Mouse (Mus musculus) stomach, embryonic 14.5 days (tissue): ENCODE results near the gene Hoxc4. TPM values are rescaled to one million over a fixed set of nuclear protein-coding genes. Genes with fewer than 3 reads are reported as not detected.

Experiments
- ATAC-seq: fragments of 200-750 bp; cut with Nextera tagmentation; 2 replicates; pipeline ENCODE4 v1.8.0; 2017; ENCODE audit warnings: low read depth, moderate TSS enrichment; ENCODE audit not compliant: insufficient number of reproducible peaks, insufficient read depth, low FRiP score
- H3K27ac ChIP-seq: fragments of 300-500 bp; sonication (generic); 2 replicates; pipeline ENCODE4 v1.5.1; 2014; ENCODE audit warnings: mild to moderate bottlenecking, low read length, moderate library complexity, mixed read lengths
- H3K27me3 ChIP-seq: fragments of 300-500 bp; sonication (generic); 2 replicates; pipeline ENCODE4 v1.6.1; 2014; ENCODE audit warnings: low read length, control low read depth, mixed read lengths; ENCODE audit not compliant: control insufficient read depth, insufficient read depth
- H3K36me3 ChIP-seq: fragments of 300-500 bp; sonication (generic); 2 replicates; pipeline ENCODE4 v1.6.1; 2014; ENCODE audit warnings: mild to moderate bottlenecking, control low read depth, low read length, moderate library complexity, mixed read lengths; ENCODE audit not compliant: control insufficient read depth, insufficient read depth
- H3K4me1 ChIP-seq: fragments of 300-500 bp; sonication (generic); 2 replicates; pipeline ENCODE4 v1.6.1; 2014; ENCODE audit warnings: low read length, control low read depth, mixed read lengths; ENCODE audit not compliant: control insufficient read depth, insufficient read depth
- H3K4me2 ChIP-seq: fragments of 300-500 bp; sonication (generic); replicated peaks from 2 replicates; pipeline ENCODE4 v1.6.1; 2014; ENCODE audit warnings: low read depth, low read length, control low read depth
- H3K4me3 ChIP-seq: fragments of 300-500 bp; sonication (generic); 2 replicates; pipeline ENCODE4 v1.5.1; 2014; ENCODE audit warnings: low read depth, low read length, control low read depth
- H3K9ac ChIP-seq: fragments of 300-500 bp; sonication (generic); replicated peaks from 2 replicates; pipeline ENCODE4 v1.6.1; 2014; ENCODE audit warnings: low read depth, mild to moderate bottlenecking, control low read depth, low read length, moderate library complexity, mixed read lengths
- H3K9me3 ChIP-seq: fragments of 300-500 bp; sonication (generic); 2 replicates; pipeline ENCODE4 v1.6.1; 2016; ENCODE audit warnings: low read depth, low read length, control low read depth; ENCODE audit not compliant: control insufficient read depth
- WGBS: fragments of 180-500 bp; shearing (Covaris S2); extraction: QIAGEN DNeasy Blood & Tissue Kit; methylation state at CpG from one replicate; pipeline ENCODE4 v1.1.7; 2014; 5-methylcytosine and 5-hydroxymethylcytosine counted together
- polyA plus RNA-seq: library from polyadenylated mRNA; unstranded; fragments of >200 nt; fragmentation: Nextera tagmentation; extraction: Ambion mirVana; gene quantifications from 2 replicates; pipeline ENCODE4 v1.2.1, GENCODE M21; 2014

The Hoxc4 gene
- polyA plus RNA-seq, 1 experiment from 2014 or later = 23.4 TPM

GRCm38 (mm10) chr15:103034043-103034806, 15.5 kb downstream of the Hoxc4 start:
- no peaks in the 10 kb centered on the region for H3K9me3 ChIP-seq
- H3K9ac ChIP-seq = peak overlapping the region; percentile 92
- ATAC-seq = peak; percentile 82; the same call in 1 of the 2 replicates
- peak overlapping the region; percentile 89 for H3K27ac ChIP-seq
- H3K36me3 ChIP-seq = no peaks in the 10 kb centered on the region
- H3K4me3 ChIP-seq = peak overlapping the region; percentile 69
- peaks cover 29% of the 10 kb centered on the region for H3K4me1 ChIP-seq
- no peaks in the 10 kb centered on the region for H3K27me3 ChIP-seq
- H3K4me2 ChIP-seq = peak overlapping the region; percentile 76
- 1% methylated on average over 24 of the region's 24 CpGs for WGBS

DNA sequence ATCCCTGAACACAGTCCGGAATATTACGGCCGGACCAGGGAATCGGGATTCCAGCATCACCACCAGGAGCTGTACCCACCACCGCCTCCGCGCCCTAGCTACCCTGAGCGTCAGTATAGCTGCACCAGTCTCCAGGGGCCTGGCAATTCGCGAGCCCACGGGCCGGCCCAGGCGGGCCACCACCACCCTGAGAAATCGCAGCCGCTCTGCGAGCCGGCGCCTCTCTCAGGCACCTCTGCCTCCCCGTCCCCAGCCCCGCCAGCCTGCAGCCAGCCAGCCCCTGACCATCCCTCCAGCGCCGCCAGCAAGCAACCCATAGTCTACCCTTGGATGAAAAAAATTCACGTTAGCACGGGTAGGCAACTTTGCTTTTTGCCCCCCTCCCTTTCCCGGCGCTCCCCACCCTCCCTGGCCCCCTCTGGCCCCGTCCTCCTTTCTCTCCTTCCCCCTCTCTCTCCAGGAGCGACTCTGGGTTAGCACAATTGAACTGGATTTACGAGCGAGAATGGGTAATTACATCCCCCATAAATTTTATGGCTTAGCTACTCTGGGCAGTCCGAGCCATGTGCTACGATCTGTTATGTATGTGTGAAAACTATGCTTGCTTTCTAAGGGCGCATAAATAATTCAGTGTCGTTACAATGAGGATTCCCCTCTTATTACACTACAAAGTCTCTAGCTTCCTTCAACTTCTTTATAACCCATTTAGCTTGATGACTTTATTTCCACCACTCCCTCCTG, 16.2 kb downstream of the Hoxc4 start:
- H3K9ac ChIP-seq = peak overlapping the region; percentile 92
- H3K27me3 ChIP-seq = no peaks in the 10 kb centered on the region
- H3K4me1 ChIP-seq = peaks cover 37% of the 10 kb centered on the region
- peak overlapping the region; percentile 76 for H3K4me2 ChIP-seq
- peak; percentile 49 for ATAC-seq
- under 1% methylated on average over 34 of the region's 34 CpGs for WGBS
- H3K36me3 ChIP-seq = no peaks in the 10 kb centered on the region
- peak overlapping the region; percentile 69 for H3K4me3 ChIP-seq
- peak overlapping the region; percentile 89 for H3K27ac ChIP-seq
- no peaks in the 10 kb centered on the region for H3K9me3 ChIP-seq

GRCm38 (mm10) chr15:103035548-103035881, 16.8 kb downstream of the Hoxc4 start:
- Histone ChIP-seq H3K27me3 (no peaks in the 10 kb centered on the region), H3K9ac (peak overlapping the region; percentile 92)

GRCm38 (mm10) chr15:103037579-103037978, 18.8 kb downstream of the Hoxc4 start:
- Histone ChIP-seq H3K9ac (no peak overlapping the region), H3K27ac (peak overlapping the region; percentile 81; the same call in 1 of the 2 replicates), H3K4me1 (peaks cover 57% of the 10 kb centered on the region), H3K36me3 (no peaks in the 10 kb centered on the region), H3K4me2 (peak overlapping the region; percentile 76), H3K27me3 (no peaks in the 10 kb centered on the region), H3K4me3 (peak overlapping the region; percentile 69; the same call in 1 of the 2 replicates), H3K9me3 (no peaks in the 10 kb centered on the region)
- 23% methylated on average over 1 of the region's 1 CpGs for WGBS
- no peak for ATAC-seq

More at GRCm38 (mm10) chr15:103035548-103035881, 16.8 kb downstream of the Hoxc4 start:
- H3K4me3 ChIP-seq = peak overlapping the region; percentile 69
- peaks cover 42% of the 10 kb centered on the region for H3K4me1 ChIP-seq
- no peak for ATAC-seq
- no peaks in the 10 kb centered on the region for H3K9me3 ChIP-seq
- H3K36me3 ChIP-seq = no peaks in the 10 kb centered on the region
- peak overlapping the region; percentile 76 for H3K4me2 ChIP-seq
- H3K27ac ChIP-seq = peak overlapping the region; percentile 89
- WGBS = under 1% methylated on average over 14 of the region's 14 CpGs

GRCm38 (mm10) chr15:103038701-103039480, 20.2 kb downstream of the Hoxc4 start:
- peak overlapping the region; percentile 3; the same call in 1 of the 2 replicates for H3K4me3 ChIP-seq
- peaks cover 49% of the 10 kb centered on the region for H3K4me1 ChIP-seq
- no peaks in the 10 kb centered on the region for H3K36me3 ChIP-seq
- no peak for ATAC-seq
- peak overlapping the region; percentile 81 for H3K27ac ChIP-seq
- H3K9me3 ChIP-seq = no peaks in the 10 kb centered on the region
- no peaks in the 10 kb centered on the region for H3K27me3 ChIP-seq
- 14% methylated on average over 10 of the region's 10 CpGs for WGBS
- H3K9ac ChIP-seq = no peak overlapping the region
- peak overlapping the region; percentile 76 for H3K4me2 ChIP-seq

- no peaks in the 10 kb centered on the region for H3K27me3 ChIP-seq
These were observed 20.9 kb downstream of the Hoxc4 start for GRCm38 (mm10) chr15:103039609-103040008.

DNA sequence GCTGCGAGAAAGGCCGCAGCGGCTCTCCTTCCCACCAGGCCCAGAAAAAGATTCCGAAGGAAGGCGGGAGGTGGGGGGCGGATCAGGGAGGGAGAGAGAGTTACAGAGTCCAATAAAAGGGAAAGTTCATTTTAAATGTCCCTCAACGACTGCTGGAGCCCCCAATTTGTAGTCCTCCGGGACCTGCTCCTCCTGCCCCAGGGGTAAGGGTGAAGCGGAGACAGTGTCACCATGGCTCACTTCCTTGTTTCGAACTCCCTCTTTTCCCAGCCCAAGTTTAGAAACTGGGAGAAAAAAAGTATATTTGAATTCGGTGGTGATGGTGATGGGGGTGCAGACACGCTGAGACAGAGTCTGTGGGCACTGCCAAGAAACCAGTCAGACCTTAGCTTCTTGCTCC, 21.9 kb downstream of the Hoxc4 start:
- Histone ChIP-seq H3K9me3 (no peaks in the 10 kb centered on the region), H3K9ac (0 out of 2 replicates have a peak overlapping the region, but pooled peaks have one; percentile 15), H3K4me3 (peak overlapping the region; percentile 0), H3K27ac (peak overlapping the region; percentile 70), H3K4me1 (peaks cover 45% of the 10 kb centered on the region), H3K36me3 (no peaks in the 10 kb centered on the region), H3K27me3 (no peaks in the 10 kb centered on the region), H3K4me2 (peak overlapping the region; percentile 37)
- 26% methylated on average over 12 of the region's 12 CpGs for WGBS
- no peak for ATAC-seq

More at GRCm38 (mm10) chr15:103039609-103040008, 20.9 kb downstream of the Hoxc4 start:
- Histone ChIP-seq H3K4me3 (no peak overlapping the region), H3K4me1 (peaks cover 45% of the 10 kb centered on the region), H3K27ac (peak overlapping the region; percentile 81), H3K4me2 (peak overlapping the region; percentile 76; the same call in 1 of the 2 replicates), H3K9ac (no peak overlapping the region), H3K36me3 (no peaks in the 10 kb centered on the region), H3K9me3 (no peaks in the 10 kb centered on the region)
- WGBS = 16% methylated on average over 3 of the region's 3 CpGs
- no peak for ATAC-seq

DNA sequence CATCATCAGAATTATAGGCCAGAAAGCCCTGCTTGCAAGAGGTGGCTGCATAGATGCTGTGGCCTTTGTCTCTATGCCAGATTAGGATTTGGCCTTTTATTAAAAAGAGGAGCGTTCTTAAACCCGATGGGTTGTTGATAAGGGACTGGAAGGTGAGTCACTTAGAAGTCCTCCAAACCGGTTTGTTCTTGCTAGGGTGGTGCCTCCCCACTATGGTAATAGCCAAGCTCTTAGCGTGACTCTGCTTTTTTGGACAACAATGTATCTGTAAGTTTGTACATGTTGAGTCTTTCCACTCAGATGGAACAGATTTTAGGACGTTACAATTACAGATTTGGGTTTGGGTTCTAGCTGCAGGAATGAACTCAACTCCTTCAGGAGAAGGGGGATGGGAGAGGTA, 22.9 kb downstream of the Hoxc4 start:
- ATAC-seq = no peak

More for the DNA sequence above, 22.9 kb downstream of the Hoxc4 start:
- H3K27me3 ChIP-seq = no peaks in the 10 kb centered on the region
- H3K27ac ChIP-seq = peak overlapping the region; percentile 62; the same call in 1 of the 2 replicates
- no peaks in the 10 kb centered on the region for H3K36me3 ChIP-seq
- no peak overlapping the region for H3K4me3 ChIP-seq
- peak overlapping the region; percentile 37; the same call in 1 of the 2 replicates for H3K4me2 ChIP-seq
- H3K9ac ChIP-seq = no peak overlapping the region
- WGBS = 32% methylated on average over 5 of the region's 5 CpGs
- H3K9me3 ChIP-seq = no peaks in the 10 kb centered on the region
- peaks cover 44% of the 10 kb centered on the region for H3K4me1 ChIP-seq
